Mouse (Mus musculus): Measurements from ENCODE around the gene Zfp280d. TPM values are rescaled to one million over a fixed set of nuclear protein-coding genes. Genes with fewer than 3 reads are reported as not detected.

The Zfp280d gene
- total RNA-seq (2021): 10 to 100 TPM; 45.7 to 52.6 TPM
- long read RNA-seq, full-length matches to known transcripts: 9 of 25 reads
- long read RNA-seq, partial matches to known transcripts: 10 of 25 reads
- long read RNA-seq, other reads (novel, unspliced or antisense): 6 of 25 reads

GRCm38 (mm10) chr9:72274677-72275076 is at the start of gene Zfp280d:
Gene Zfp280d, plus strand, starts transcription at chr9:72274860.
- DNase-seq (ENCODE audit: low spot score in 2 of 2): peak; percentile 83 to 93

- DNase-seq (ENCODE audit: low spot score in 2 of 2): no peak
Observed at GRCm38 (mm10) chr9:72226536-72226935, 48.1 kb upstream of the Zfp280d start.

DNA sequence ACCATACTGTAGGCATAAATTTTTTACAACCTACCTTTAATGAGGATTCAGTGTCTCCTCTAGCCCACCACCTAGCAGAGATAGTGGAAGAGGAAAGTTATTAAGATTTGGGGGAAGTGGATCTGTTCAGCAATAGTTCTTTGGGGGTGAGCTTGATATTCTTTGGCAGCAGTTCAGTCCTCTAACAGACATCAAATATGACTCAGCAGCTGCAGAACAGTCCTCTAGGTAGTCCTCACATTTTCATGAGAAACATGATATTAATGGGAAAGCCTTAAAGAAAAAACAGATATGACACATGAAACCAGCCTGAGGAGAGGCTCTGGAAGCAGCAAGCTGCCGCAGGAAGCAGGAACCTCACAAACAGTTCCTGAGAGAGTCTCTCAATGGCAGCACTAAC is 22.0 kb upstream of the Zfp280d start:
- no peak for DNase-seq (ENCODE audit: low spot score in 2 of 2)

GRCm38 (mm10) chr9:72255227-72255626 is 19.4 kb upstream of the Zfp280d start:
- DNase-seq (ENCODE audit: low spot score in 2 of 2): no peak

DNA sequence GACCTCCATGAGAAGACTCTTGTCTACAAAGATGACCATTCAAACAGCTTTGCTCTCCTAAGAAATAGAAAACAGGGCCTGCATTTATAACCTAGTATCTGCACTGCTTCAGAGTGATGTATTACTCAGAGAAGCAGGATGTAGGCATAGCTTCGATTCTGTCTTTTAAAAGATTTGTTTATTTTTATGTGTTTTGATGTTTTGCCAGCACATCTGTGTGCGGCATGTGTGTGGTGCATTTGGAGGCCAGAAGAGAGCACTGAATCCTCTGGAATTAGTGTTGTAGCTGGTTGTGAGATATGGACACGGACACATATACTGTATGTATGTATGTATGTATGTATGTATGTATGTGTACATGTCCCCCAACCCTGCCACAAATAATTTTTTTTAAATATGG is 18.0 kb upstream of the Zfp280d start:
- DNase-seq (ENCODE audit: low spot score in 2 of 2): no peak

GRCm38 (mm10) chr9:72260337-72260736 is 14.3 kb upstream of the Zfp280d start:
- no peak for DNase-seq (ENCODE audit: low spot score in 2 of 2)

DNA sequence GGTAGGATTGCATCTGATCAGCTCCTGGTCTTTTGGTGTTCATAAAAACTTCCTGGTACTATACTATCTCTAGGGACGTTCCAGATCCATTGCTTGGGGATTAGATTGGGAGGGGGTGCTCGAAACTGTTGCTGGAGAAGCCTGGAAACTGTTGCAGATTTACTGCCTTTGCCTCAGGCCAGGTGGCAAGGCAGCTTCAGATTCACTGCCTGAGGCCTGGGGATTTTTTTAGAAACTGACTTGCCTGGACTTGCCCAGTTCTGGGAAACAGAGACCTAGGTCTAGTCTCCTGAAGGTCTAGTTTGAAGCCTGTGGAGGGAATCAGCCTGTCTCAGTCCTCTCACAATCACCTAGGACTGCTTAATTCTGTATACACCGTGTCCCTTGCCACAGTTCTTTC is 9.8 kb upstream of the Zfp280d start:
- DNase-seq (ENCODE audit: low spot score in 2 of 2): no peak

- no peak for DNase-seq (ENCODE audit: low spot score in 2 of 2)
Observed at GRCm38 (mm10) chr9:72270146-72270545, 4.5 kb upstream of the Zfp280d start.

GRCm38 (mm10) chr9:72273646-72274410 is 832 bp upstream of the Zfp280d start:
- no peak for DNase-seq (ENCODE audit: low spot score in 2 of 2)

DNA sequence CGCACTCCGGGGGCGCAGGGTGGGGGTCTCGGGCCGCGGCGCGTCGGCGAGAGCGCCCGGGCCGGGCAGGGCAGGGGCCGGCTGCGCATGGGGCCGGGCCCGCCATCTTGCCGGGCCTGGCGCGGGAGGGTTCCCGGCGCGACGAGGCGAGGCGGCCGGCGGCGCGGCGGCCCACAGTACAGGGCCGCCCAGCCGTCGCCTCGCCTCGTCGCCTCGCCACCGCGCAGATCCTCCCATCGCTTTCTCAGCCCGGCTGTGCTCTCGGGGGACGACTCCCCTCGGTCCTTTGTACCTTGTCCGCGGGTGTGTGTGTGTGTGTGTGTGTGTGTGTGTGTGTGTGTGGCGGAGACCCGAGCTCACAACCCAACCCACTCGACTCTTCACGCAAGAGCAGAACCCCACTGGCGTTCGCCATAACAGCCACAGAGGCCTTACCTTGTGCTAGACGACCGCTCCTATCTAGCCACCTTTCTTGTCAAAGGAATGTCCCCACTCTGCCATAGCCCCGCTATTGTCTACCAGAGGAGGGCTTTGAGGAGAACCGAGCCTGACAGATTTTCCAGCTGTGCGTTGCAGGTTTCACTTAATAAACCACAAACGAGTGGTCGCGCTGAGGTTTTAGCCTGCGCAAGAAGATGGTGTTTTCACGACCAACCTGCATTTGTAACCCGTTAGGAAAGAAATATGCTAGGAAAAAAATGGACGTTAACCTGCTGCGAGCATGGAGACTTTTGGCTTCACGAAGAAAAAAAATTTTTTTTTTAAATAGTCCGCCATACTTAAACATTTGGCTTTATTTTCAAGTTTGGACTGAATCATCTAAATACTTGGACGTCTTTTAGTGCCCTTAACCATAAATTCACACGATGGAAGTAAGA is 680 bp downstream of the Zfp280d start:
- DNase-seq (ENCODE audit: low spot score in 2 of 2): peak; percentile 11 to 62

- DNase-seq (ENCODE audit: low spot score in 2 of 2): no peak
Observed at GRCm38 (mm10) chr9:72275979-72276500, 1.4 kb downstream of the Zfp280d start.

DNA sequence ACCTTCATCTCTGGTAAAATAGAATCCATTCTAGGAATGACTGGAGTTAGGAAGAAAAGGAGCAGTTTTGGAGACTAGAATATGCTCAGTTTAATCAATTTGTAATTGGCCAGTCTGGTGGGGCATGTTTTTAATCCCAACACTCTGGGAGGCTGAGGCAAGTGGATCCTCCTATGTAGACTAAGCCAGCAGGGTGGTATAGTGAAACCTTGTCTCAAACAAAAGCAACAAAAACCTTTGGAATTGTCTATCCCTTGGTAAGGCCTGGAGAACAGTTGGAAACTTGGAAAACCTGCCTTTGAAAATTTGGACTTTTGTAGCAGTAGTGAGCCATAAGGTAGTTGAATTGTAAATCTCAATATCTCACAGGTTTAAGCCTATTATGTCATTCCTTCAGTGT is 2.3 kb downstream of the Zfp280d start:
- no peak for DNase-seq (ENCODE audit: low spot score in 2 of 2)

DNA sequence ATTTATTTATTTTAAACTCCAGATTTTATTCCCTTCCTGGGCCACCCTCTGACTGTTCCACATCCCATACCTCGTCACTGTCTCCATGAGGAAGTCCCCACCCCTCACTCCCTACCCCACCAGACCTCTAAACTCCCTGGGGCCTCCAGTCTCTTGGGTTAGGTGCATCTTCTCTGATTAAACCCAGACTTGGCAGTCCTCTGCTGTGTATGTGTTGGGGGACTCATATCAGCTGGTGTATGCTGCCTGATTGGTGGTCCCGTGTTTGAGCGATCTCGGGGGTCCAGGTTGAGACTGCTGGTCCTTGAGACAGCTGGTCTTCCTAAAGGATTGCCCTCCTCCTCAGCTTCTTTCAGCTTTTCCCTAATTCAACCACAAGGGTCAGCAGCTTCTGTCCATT is 5.3 kb downstream of the Zfp280d start:
- no peak for DNase-seq (ENCODE audit: low spot score in 2 of 2)

DNA sequence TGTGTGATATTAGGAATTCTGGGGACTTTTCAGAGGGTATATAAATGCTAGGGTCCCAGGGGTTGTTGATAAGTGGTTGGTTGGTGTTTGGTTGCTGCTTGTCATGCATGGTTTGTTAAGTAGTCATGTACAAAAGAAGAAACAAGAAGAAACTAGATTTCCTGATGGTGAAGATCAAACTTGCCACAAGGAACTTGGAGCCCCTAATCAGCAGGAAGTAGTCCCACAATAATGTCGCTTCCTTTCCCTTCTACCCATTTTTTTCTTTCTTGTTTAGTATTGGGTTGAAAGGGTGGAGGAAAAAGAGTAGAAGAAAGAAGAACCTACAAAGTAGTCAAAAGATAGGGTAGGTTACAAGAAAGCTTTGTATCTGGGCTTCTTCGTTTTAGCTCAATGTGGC is 13.0 kb downstream of the Zfp280d start:
- no peak for DNase-seq (ENCODE audit: low spot score in 2 of 2)

DNA sequence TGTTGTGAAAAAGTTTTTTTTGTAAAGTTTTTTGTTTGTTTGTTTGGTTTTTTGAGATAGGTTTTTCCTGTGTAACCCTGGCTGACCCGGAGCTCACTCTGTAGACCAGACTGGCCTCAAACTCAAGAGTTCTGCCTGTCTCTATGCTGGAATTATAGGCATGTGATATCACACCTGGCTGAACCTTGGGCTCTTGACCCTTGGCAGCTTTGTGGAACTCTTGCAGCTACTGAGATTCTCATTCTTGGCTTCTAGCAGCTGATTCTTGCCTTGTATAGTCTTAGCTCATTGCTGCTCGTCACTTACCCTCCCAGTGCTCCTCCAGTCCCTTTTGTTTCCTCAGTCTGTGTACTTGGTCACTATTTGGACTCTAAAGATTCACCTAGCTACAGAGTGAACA is 13.6 kb downstream of the Zfp280d start:
- no peak for DNase-seq (ENCODE audit: low spot score in 2 of 2)

DNA sequence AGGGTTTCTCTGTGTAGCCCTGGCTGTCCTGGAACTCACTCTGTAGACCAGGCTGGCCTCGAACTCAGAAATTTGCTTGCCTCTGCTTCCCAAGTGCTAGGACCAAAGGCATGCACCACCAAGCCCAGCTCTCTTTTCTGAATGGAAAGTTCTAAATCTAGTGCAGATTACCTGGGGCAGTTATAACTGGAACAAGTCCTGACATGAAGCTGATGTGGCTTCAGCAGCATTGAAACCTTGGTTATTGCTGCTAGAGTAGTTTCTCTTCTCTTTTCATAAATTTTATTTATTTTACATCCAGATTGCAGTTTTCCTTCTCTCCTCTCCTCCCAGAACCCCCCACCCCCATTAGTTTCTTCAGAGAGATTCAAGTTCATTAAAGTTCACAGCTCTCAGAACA is 14.4 kb downstream of the Zfp280d start:
- DNase-seq (ENCODE audit: low spot score in 2 of 2): no peak

DNA sequence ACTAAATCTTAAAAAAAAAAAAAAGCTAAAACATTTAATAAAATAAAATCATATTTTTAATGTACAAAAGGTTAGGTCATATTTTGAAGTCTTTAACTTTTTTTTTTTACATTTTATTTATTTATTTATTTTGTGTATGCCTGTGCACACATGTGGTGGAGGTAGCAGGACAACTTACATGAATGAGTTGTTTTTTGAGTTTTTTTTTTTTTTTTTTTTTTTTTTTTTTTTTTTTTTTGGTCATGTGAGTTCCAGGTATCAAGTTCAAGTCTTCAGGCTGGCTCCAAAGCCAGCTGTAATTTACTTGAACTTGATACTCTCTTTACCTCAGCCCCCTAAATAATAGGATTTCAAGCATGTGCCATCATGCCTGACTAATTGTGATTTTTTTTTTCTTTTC is 19.4 kb downstream of the Zfp280d start:
- no peak for DNase-seq (ENCODE audit: low spot score in 2 of 2)

DNA sequence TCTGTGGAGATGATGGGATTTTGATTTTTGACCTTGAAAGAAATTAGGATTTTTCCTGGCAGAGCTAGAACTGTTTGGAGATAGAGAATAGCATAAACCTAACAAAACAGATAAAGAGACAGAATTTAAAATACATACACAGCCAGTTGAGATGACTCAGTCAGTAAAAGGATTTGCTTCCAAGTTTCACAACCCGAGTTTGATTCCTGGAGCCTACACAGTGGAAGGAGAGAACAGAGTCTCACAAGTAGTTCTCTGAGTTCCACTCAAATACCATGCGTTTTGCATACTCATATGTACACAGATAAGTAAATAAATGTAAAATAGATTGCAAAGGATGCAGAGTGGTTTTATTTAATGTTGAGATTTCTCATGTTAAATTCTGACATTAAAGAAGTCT is 35.1 kb downstream of the Zfp280d start:
- no peak for DNase-seq (ENCODE audit: low spot score in 2 of 2)

DNA sequence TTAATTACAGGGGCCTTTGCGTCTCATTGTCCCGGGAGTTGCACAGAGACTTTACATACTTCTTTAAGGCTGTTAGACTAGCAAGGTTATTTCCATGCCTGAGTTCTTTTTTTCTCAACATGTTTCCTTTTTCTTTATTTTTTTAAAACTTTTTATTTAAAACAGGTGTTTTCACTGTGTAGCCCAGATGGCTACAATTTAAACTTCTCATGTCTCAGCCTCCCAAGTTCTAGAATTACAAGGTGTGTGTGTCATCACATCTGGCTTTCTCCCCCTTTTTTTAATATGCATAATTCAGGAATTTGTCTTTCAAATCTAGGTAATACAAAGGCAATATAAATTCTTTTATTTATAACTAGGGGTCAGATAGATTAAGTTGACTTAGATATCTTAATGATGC is 58.6 kb downstream of the Zfp280d start:
- DNase-seq (ENCODE audit: low spot score in 2 of 2): no peak

DNA sequence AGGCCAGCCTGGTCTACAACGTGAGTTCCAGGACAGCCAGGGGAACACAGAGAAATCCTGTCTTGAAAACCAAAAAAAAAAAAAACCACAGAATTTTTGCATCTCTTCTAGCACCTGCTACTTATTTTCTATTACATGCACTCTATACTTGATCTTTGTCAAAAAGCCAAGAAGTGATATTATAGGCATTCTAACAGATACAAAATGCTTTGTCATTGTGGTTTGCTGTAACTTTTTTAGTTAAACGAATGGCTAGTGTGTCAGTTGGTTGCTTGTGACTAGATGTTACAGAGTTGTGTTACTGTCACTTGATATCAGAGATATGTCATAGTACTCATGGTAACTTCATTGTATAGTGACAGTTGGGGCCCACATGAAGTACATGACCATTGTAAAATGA is 61.4 kb downstream of the Zfp280d start:
- DNase-seq (ENCODE audit: low spot score in 2 of 2): no peak

GRCm38 (mm10) chr9:72339119-72339518 is 64.5 kb downstream of the Zfp280d start:
- DNase-seq (ENCODE audit: low spot score in 2 of 2): no peak

DNA sequence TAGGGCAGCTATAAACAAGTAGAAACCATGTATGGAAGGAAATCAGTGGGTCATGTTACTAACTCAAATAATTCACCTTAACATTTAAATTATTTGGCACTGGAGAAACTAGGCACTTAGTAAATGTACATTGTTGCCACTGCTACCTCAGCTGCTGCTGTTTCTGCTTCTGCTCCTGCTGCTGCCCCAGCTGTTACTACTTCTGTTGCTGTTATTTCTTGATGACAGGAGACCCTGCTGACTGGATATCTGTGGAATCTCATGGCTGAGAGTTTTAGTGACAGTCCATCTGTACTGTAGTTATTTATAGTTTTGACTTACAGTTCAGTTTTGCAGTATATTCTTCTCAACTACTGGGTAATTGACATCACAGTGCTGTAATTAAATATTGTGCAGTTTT is 69.2 kb downstream of the Zfp280d start:
- peak in 1 of 2 experiments; percentile 10 for DNase-seq (ENCODE audit: low spot score in 2 of 2)
